Comparison of ENCODE assay signal across 8 mouse cellular contexts in the genomic region with DNA sequence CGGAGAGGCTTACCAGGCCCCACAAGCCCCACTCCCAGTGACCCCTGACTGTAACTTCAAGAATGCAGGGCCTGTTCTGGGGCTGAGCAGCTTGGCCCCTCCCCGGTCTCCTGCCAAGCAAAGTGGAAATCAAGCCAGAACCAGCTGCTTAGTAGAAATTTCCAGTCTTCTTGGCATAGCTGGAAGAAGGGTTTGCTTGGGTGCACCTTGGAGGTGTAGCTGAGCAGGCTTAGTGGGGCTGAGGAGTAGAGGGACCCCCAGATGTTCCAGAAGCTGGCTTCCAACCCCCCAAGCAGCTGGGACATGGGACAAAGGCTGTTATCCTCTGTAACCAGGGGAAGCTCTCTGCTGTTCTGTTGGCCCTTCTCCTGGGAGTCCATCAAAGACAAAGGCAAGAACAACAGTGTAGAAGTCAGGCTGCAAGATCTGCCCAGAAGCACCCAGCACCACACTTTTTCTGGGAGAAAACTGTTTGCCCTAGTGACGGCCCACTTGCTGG.
DNase-seq lines count a peak whose midpoint lies in the region; ATAC-seq and TF ChIP-seq lines count a peak whose summit lies in the region.

No protein-coding gene starts in this region.

- H3K9ac ChIP-seq in heart, embryonic 16.5 days (ENCODE audit: low read length): peak overlapping the region; percentile 21; the same call in 1 of the 2 replicates
- no peak overlapping the region for H3K9ac ChIP-seq in limb, embryonic 12.5 days (replicated peaks)
- no peak overlapping the region for H3K9ac ChIP-seq in stomach, embryonic 14.5 days (replicated peaks; ENCODE audit: low read depth, low read length)

- TF ChIP-seq CTCF in cerebellum, adult 2 months (IDR thresholded peaks at IDR 0.05; ENCODE audit: borderline replicate concordance, insufficient read depth, low read depth, low read length): no peak

- no peak overlapping the region for H3K4me3 ChIP-seq in cerebellum, adult 2 months (replicated peaks; ENCODE audit: insufficient read depth, low read depth, low read length)
- no peak overlapping the region for H3K4me3 ChIP-seq in heart, embryonic 16.5 days (ENCODE audit: low read length)
- no peak overlapping the region for H3K4me3 ChIP-seq in limb, embryonic 12.5 days (replicated peaks)
- no peak overlapping the region for H3K4me3 ChIP-seq in stomach, embryonic 14.5 days (ENCODE audit: low read depth, low read length)

- DNase-seq in cerebellum, adult 2 months: peak in 1 of 2 experiments; percentile 42
- no peak for DNase-seq in cerebellum, postnatal 14 days
- DNase-seq in ZHBTc4 (ENCODE audit: low read depth, low spot score): peak; percentile 59
- no peak for DNase-seq in thymus, postnatal 0 days (ENCODE audit: low spot score)
- DNase-seq in frontal cortex, postnatal 10 days (ENCODE audit: low spot score in 2 of 2): no peak

- 62% methylated on average over 3 of the region's 3 CpGs for WGBS in cerebellum, adult 2 months
- WGBS in heart, embryonic 16.5 days: 72% methylated on average over 3 of the region's 3 CpGs
- 49% methylated on average over 3 of the region's 3 CpGs for WGBS in limb, embryonic 12.5 days
- WGBS in stomach, embryonic 14.5 days: 52% methylated on average over 3 of the region's 3 CpGs

- no peaks in the 10 kb centered on the region for H3K27me3 ChIP-seq in cerebellum, adult 2 months (ENCODE audit: control insufficient read depth, insufficient read depth, low read length)
- H3K27me3 ChIP-seq in heart, embryonic 16.5 days (ENCODE audit: control insufficient read depth, insufficient read depth, low read length): no peaks in the 10 kb centered on the region
- H3K27me3 ChIP-seq in limb, embryonic 12.5 days: no peaks in the 10 kb centered on the region
- H3K27me3 ChIP-seq in stomach, embryonic 14.5 days (ENCODE audit: control insufficient read depth, insufficient read depth, low read length): no peaks in the 10 kb centered on the region

- H3K9me3 ChIP-seq in heart, embryonic 16.5 days (replicated peaks; ENCODE audit: control insufficient read depth, low read length): no peaks in the 10 kb centered on the region
- H3K9me3 ChIP-seq in limb, embryonic 12.5 days: peaks cover 1% of the 10 kb centered on the region; the same call in 1 of the 2 replicates
- no peaks in the 10 kb centered on the region for H3K9me3 ChIP-seq in stomach, embryonic 14.5 days (ENCODE audit: control insufficient read depth, low read depth, low read length)

- H3K27ac ChIP-seq in cerebellum, adult 2 months (ENCODE audit: insufficient read depth, low read length): peak overlapping the region; percentile 99
- H3K27ac ChIP-seq in heart, embryonic 16.5 days (ENCODE audit: low read length): peak overlapping the region; percentile 98
- peak overlapping the region; percentile 100 for H3K27ac ChIP-seq in limb, embryonic 12.5 days
- peak overlapping the region; percentile 100 for H3K27ac ChIP-seq in stomach, embryonic 14.5 days (ENCODE audit: low read length)

- H3K4me1 ChIP-seq in cerebellum, adult 2 months (ENCODE audit: control insufficient read depth, insufficient read depth, low read length): peaks cover 32% of the 10 kb centered on the region
- H3K4me1 ChIP-seq in heart, embryonic 16.5 days (ENCODE audit: control insufficient read depth, insufficient read depth, low read length): peaks cover 40% of the 10 kb centered on the region
- peaks cover 70% of the 10 kb centered on the region for H3K4me1 ChIP-seq in limb, embryonic 12.5 days (replicated peaks)
- H3K4me1 ChIP-seq in stomach, embryonic 14.5 days (ENCODE audit: control insufficient read depth, insufficient read depth, low read length): peaks cover 62% of the 10 kb centered on the region

- ATAC-seq in heart, embryonic 16.5 days (replicated peaks; ENCODE audit: extremely low read depth, insufficient read depth, low FRiP score): no peak
- ATAC-seq in limb, embryonic 12.5 days (ENCODE audit: insufficient number of reproducible peaks, insufficient read depth, low FRiP score, low TSS enrichment, low read depth): no peak
- ATAC-seq in stomach, embryonic 14.5 days (ENCODE audit: insufficient number of reproducible peaks, insufficient read depth, low FRiP score, low read depth): no peak

- H3K36me3 ChIP-seq in heart, embryonic 16.5 days (ENCODE audit: control insufficient read depth, insufficient read depth): no peaks in the 10 kb centered on the region
- no peaks in the 10 kb centered on the region for H3K36me3 ChIP-seq in limb, embryonic 12.5 days
- no peaks in the 10 kb centered on the region for H3K36me3 ChIP-seq in stomach, embryonic 14.5 days (ENCODE audit: control insufficient read depth, insufficient read depth, low read length)

- H3K4me2 ChIP-seq in heart, embryonic 16.5 days (ENCODE audit: low read depth, low read length): no peak overlapping the region
- H3K4me2 ChIP-seq in limb, embryonic 12.5 days: no peak overlapping the region
- no peak overlapping the region for H3K4me2 ChIP-seq in stomach, embryonic 14.5 days (replicated peaks; ENCODE audit: low read depth, low read length)

- TF ChIP-seq POLR2A in cerebellum, adult 2 months (IDR thresholded peaks at IDR 0.05; ENCODE audit: borderline replicate concordance, insufficient read depth, low read length): no peak
